Mouse (Mus musculus): Measurements from ENCODE around the gene Gpd2.

The Gpd2 gene

GRCm38 (mm10) chr2:57223288-57224026 lies 14.0 kb upstream of the Gpd2 start:
- Histone ChIP-seq H3K4me3 (replicated peaks; ENCODE audit: low read length) (no peak overlapping the region), H3K9me3 (ENCODE audit: low read length) (peaks cover 3% of the 10 kb centered on the region; the same call in 1 of the 2 replicates), H3K36me3 (ENCODE audit: insufficient read depth, low read length) (no peaks in the 10 kb centered on the region), H3K4me1 (replicated peaks; ENCODE audit: low read depth, low read length) (no peaks in the 10 kb centered on the region), H3K27me3 (ENCODE audit: insufficient read depth, low read length) (peaks cover 8% of the 10 kb centered on the region; the same call in 1 of the 2 replicates)
- TF ChIP-seq CTCF (conservative IDR thresholded peaks at IDR 0.05; ENCODE audit: low read length), result no peak
- no peak for TF ChIP-seq NANOG (IDR thresholded peaks at IDR 0.05; ENCODE audit: borderline replicate concordance, low read length)
- TF ChIP-seq POU5F1 (IDR thresholded peaks at IDR 0.05; ENCODE audit: borderline replicate concordance, low read length), result no peak

DNA sequence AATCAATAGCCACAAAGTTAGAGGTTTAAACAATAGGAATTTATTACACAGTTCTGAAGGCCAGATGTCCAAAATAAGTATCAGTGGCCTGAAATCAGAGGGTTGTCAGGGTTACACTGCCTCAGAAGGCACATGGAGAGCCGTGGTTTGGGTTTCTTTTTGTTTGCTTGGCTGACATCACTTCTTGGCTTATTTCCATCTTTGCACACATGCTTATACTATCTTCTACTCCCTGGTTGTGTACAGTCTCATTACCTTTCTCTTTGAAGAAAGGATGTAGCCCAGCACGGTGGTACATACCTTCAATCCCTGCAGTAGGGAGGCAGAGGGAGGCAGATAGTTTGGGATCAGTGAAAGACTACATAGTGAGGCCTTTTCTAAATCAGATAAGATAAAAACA lies 12.2 kb upstream of the Gpd2 start:
- Histone ChIP-seq H3K4me3 (replicated peaks; ENCODE audit: low read length) (no peak overlapping the region), H3K27me3 (ENCODE audit: insufficient read depth, low read length) (peaks cover 8% of the 10 kb centered on the region; the same call in 1 of the 2 replicates), H3K9me3 (ENCODE audit: low read length) (peaks cover 3% of the 10 kb centered on the region; the same call in 1 of the 2 replicates), H3K4me1 (replicated peaks; ENCODE audit: low read depth, low read length) (peaks cover 8% of the 10 kb centered on the region), H3K36me3 (ENCODE audit: insufficient read depth, low read length) (no peaks in the 10 kb centered on the region)
- TF ChIP-seq POU5F1 (IDR thresholded peaks at IDR 0.05; ENCODE audit: borderline replicate concordance, low read length) (no peak), NANOG (IDR thresholded peaks at IDR 0.05; ENCODE audit: borderline replicate concordance, low read length) (no peak), CTCF (conservative IDR thresholded peaks at IDR 0.05; ENCODE audit: low read length) (no peak)

- Histone ChIP-seq H3K4me1 (replicated peaks; ENCODE audit: low read depth, low read length) (peaks cover 30% of the 10 kb centered on the region), H3K36me3 (ENCODE audit: insufficient read depth, low read length) (no peaks in the 10 kb centered on the region), H3K4me3 (replicated peaks; ENCODE audit: low read length) (no peak overlapping the region), H3K9me3 (ENCODE audit: low read length) (peaks cover 3% of the 10 kb centered on the region; the same call in 1 of the 2 replicates), H3K27me3 (ENCODE audit: insufficient read depth, low read length) (peaks cover 8% of the 10 kb centered on the region; the same call in 1 of the 2 replicates)
- TF ChIP-seq POU5F1 (IDR thresholded peaks at IDR 0.05; ENCODE audit: borderline replicate concordance, low read length) (no peak), CTCF (conservative IDR thresholded peaks at IDR 0.05; ENCODE audit: low read length) (no peak), NANOG (IDR thresholded peaks at IDR 0.05; ENCODE audit: borderline replicate concordance, low read length) (no peak)
These were observed 10.0 kb upstream of the Gpd2 start for GRCm38 (mm10) chr2:57227425-57227824.

DNA sequence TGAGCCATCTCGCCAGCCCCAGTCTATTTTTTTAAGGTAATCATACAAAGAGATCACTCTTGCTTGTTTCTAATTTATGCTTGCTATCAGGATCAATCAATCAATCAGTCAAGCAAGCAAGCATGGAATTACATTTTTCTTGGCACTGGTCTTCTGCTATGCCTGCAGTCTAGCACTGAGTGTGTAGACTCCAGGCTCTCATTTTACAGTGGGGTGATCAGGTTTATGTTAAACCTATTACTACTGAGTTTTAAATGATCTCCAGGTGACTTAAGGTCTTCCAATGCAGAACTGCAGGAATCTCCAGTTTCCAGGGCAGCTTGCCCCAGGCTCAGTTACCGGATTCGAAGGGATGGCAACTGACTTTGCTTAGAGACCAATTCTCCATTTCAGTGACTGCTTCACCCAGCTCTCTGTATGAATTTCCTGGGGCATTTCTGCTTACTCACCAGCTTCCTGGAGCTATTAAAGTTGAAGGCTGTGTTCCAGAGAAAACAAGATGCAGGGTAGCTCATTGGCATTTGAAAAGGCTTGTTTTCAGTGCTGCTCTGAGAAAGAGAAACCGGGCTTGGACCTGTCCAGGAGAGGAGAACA lies 7.7 kb upstream of the Gpd2 start:
- Histone ChIP-seq H3K4me3 (replicated peaks; ENCODE audit: low read length) (no peak overlapping the region), H3K27me3 (ENCODE audit: insufficient read depth, low read length) (no peaks in the 10 kb centered on the region), H3K4me1 (replicated peaks; ENCODE audit: low read depth, low read length) (peaks cover 53% of the 10 kb centered on the region), H3K36me3 (ENCODE audit: insufficient read depth, low read length) (no peaks in the 10 kb centered on the region), H3K9me3 (ENCODE audit: low read length) (peaks cover 3% of the 10 kb centered on the region; the same call in 1 of the 2 replicates)
- TF ChIP-seq POU5F1 (IDR thresholded peaks at IDR 0.05; ENCODE audit: borderline replicate concordance, low read length), result no peak
- no peak for TF ChIP-seq CTCF (conservative IDR thresholded peaks at IDR 0.05; ENCODE audit: low read length)
- TF ChIP-seq NANOG (IDR thresholded peaks at IDR 0.05; ENCODE audit: borderline replicate concordance, low read length), result no peak

DNA sequence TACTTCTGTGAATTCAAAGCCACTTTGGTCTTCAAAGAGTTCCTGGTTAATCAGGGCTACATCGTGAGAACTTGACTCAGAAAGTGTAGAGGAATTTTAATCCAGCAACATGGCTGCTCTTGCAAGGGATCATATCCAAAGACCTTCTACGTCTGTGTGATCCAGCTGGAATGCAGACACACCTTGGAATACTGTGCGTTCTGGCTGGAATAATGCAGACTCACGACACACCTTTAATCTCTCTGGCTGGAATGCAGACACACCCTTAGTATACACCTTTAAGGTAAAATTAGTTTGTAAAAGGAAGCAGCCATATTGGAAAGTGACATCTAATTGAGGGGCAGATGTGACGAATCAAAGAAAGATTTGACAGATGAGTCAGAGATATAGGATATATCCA lies 6.0 kb upstream of the Gpd2 start:
- TF ChIP-seq NANOG (IDR thresholded peaks at IDR 0.05; ENCODE audit: borderline replicate concordance, low read length), result no peak
- TF ChIP-seq CTCF (conservative IDR thresholded peaks at IDR 0.05; ENCODE audit: low read length), result no peak
- no peak for TF ChIP-seq POU5F1 (IDR thresholded peaks at IDR 0.05; ENCODE audit: borderline replicate concordance, low read length)
- no peak overlapping the region for H3K4me3 ChIP-seq (replicated peaks; ENCODE audit: low read length)
- peaks cover 2% of the 10 kb centered on the region; the same call in 1 of the 2 replicates for H3K9me3 ChIP-seq (ENCODE audit: low read length)
- peaks cover 68% of the 10 kb centered on the region for H3K4me1 ChIP-seq (replicated peaks; ENCODE audit: low read depth, low read length)
- H3K36me3 ChIP-seq (ENCODE audit: insufficient read depth, low read length), result no peaks in the 10 kb centered on the region
- H3K27me3 ChIP-seq (ENCODE audit: insufficient read depth, low read length), result no peaks in the 10 kb centered on the region

DNA sequence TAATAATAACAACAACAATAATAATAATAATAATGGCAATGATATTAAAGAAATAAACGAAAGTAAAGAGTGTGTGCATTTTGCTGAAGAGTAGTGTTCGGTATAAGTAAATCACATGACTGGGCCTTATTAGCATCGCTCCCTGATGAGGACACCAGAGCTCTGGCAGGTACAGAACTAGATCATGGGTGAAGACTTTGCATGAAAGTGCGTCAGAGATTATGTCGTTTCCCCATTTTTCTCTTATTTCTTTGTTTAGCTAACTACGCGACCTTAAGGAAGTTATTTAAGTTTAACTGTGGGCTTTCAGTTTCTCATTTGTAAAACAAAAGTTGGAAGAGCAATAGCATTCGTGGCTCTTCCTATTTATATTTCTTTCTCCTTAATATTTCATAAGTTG lies 5.1 kb upstream of the Gpd2 start:
- no peaks in the 10 kb centered on the region for H3K9me3 ChIP-seq (ENCODE audit: low read length)
- H3K4me3 ChIP-seq (replicated peaks; ENCODE audit: low read length), result no peak overlapping the region
- TF ChIP-seq POU5F1 (IDR thresholded peaks at IDR 0.05; ENCODE audit: borderline replicate concordance, low read length) (no peak), NANOG (IDR thresholded peaks at IDR 0.05; ENCODE audit: borderline replicate concordance, low read length) (no peak), CTCF (conservative IDR thresholded peaks at IDR 0.05; ENCODE audit: low read length) (no peak)
- H3K36me3 ChIP-seq (ENCODE audit: insufficient read depth, low read length), result no peaks in the 10 kb centered on the region
- H3K4me1 ChIP-seq (replicated peaks; ENCODE audit: low read depth, low read length), result peaks cover 77% of the 10 kb centered on the region
- no peaks in the 10 kb centered on the region for H3K27me3 ChIP-seq (ENCODE audit: insufficient read depth, low read length)

DNA sequence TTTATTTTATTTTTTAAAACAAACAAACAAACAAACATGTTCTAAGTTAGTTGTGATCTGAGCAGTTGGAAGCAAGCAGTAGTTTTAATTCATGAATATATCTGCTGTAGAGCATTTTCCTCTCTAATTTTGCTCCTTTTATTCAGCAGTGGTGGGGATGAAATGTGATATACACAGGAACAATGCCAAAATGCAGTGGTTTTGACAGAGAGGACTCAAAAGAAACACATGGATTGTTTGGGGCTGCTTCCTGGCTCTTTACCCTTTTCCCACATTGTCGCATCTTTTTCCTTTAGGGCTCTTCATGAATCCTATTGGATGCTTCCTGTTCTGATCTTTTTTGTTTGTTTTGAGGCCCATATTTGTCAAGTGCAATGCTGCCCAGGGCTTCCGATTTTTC lies 1.2 kb upstream of the Gpd2 start:
- no peak for TF ChIP-seq CTCF (conservative IDR thresholded peaks at IDR 0.05; ENCODE audit: low read length)
- TF ChIP-seq NANOG (IDR thresholded peaks at IDR 0.05; ENCODE audit: borderline replicate concordance, low read length), result no peak
- no peak for TF ChIP-seq POU5F1 (IDR thresholded peaks at IDR 0.05; ENCODE audit: borderline replicate concordance, low read length)
- no peaks in the 10 kb centered on the region for H3K36me3 ChIP-seq (ENCODE audit: insufficient read depth, low read length)
- H3K4me1 ChIP-seq (replicated peaks; ENCODE audit: low read depth, low read length), result peaks cover 86% of the 10 kb centered on the region

DNA sequence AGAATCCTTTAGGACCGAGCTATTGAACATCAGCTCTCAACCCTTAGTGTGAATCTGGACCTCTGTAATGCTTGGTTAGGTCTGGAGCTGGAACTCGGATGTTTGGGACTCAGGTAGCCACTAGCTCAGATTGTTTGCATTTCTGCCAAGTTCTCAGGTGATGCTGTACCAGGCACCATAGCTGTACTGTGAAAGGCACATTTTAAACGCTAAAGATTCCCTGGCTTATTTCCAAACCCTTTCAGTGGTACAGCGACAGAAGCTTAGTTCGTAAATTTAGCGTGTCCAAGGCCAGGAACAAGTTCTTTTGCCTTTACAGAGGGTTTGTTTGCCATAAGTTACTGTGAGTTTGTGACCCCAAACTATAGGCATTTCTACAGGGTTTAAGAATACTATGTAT lies 409 bp upstream of the Gpd2 start:
- Histone ChIP-seq H3K36me3 (ENCODE audit: insufficient read depth, low read length) (no peaks in the 10 kb centered on the region), H3K27me3 (ENCODE audit: insufficient read depth, low read length) (no peaks in the 10 kb centered on the region), H3K9me3 (ENCODE audit: low read length) (no peaks in the 10 kb centered on the region), H3K4me3 (replicated peaks; ENCODE audit: low read length) (peak overlapping the region; percentile 87), H3K4me1 (replicated peaks; ENCODE audit: low read depth, low read length) (peaks cover 78% of the 10 kb centered on the region)
- no peak for TF ChIP-seq POU5F1 (IDR thresholded peaks at IDR 0.05; ENCODE audit: borderline replicate concordance, low read length)
- no peak for TF ChIP-seq NANOG (IDR thresholded peaks at IDR 0.05; ENCODE audit: borderline replicate concordance, low read length)
- TF ChIP-seq CTCF (conservative IDR thresholded peaks at IDR 0.05; ENCODE audit: low read length), result no peak

More for the DNA sequence above, 1.2 kb upstream of the Gpd2 start:
- H3K27me3 ChIP-seq (ENCODE audit: insufficient read depth, low read length), result no peaks in the 10 kb centered on the region
- H3K9me3 ChIP-seq (ENCODE audit: low read length), result no peaks in the 10 kb centered on the region
- no peak overlapping the region for H3K4me3 ChIP-seq (replicated peaks; ENCODE audit: low read length)

All from E14TG2a.4 (cell line).